Mouse (Mus musculus): ENCODE measurements at regions not wholly inside any gene's neighbourhood (a gene's known extent, or its start where the extent isn't known, plus 50 kb on each side); places are given as distances from the start of the nearest gene placed in this dataset.

DNA sequence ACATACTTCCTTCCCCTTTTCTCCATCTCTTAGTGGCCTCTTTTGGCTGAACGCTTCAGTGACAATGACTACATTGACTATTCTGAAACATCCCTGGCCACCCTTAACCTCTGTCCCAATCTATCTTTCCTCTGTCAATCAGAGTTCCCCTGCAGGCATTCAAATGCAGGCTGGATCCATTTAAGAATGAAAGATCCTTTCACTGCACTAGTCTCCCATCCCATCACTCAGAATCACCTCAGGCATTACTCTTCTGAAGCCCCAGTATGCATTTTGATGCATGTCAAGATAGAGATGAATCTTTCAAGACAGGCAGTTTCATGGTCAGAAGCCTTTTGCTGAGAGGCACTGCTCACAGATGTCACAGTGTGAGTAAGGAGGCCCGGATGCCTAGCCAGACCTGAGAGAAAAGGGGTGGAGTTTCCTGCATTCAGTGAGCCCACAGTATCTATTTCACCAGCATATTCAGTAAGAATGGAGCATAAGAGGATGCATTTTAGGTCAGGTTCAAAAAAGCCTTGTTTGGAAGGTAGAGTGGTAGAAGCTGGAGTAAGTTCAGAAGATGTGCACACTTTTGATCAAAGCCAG, 523.0 kb upstream of the Nrsn1 start:
- TF ChIP-seq CTCF (IDR thresholded peaks at IDR 0.05 in 2 of 3, conservative IDR thresholded peaks at IDR 0.05 in 1 of 3; ENCODE audit: control insufficient read depth in 1 of 3, insufficient read depth in 1 of 3, low read depth in 2 of 3, low read length in 3 of 3, poor library complexity in 1 of 3, severe bottlenecking in 1 of 3) (no peak), JUND (IDR thresholded peaks at IDR 0.05; ENCODE audit: low read depth, low read length) (no peak), POLR2A (IDR thresholded peaks at IDR 0.05; ENCODE audit: control insufficient read depth in 1 of 2, insufficient read depth in 1 of 2, low read depth in 1 of 2, low read length in 2 of 2, poor library complexity in 1 of 2) (no peak), TAL1 (IDR thresholded peaks at IDR 0.05; ENCODE audit: low read length) (no peak), GATA1 (IDR thresholded peaks at IDR 0.05; ENCODE audit: low read depth, low read length) (no peak), EP300 (IDR thresholded peaks at IDR 0.05; ENCODE audit: low read depth in 1 of 2, low read length in 2 of 2) (no peak), RCOR1 (IDR thresholded peaks at IDR 0.05; ENCODE audit: low read depth, low read length) (no peak), UBTF (IDR thresholded peaks at IDR 0.05; ENCODE audit: borderline replicate concordance, insufficient read depth, low read depth, low read length) (no peak), POLR2AphosphoS2 (IDR thresholded peaks at IDR 0.05; ENCODE audit: low read length) (no peak), GABPA (IDR thresholded peaks at IDR 0.05; ENCODE audit: low read depth, low read length) (no peak), ZKSCAN1 (IDR thresholded peaks at IDR 0.05; ENCODE audit: low read depth, low read length) (no peak), USF1 (IDR thresholded peaks at IDR 0.05; ENCODE audit: low read depth, low read length) (no peak), ELF1 (IDR thresholded peaks at IDR 0.05; ENCODE audit: low read depth, low read length) (no peak)

Data from MEL (cell line).